In genomic region chr3:101236261-101236660, GRCm38 (mm10) we compare ENCODE assay signal across 12 mouse cellular contexts. TPM values are rescaled to one million over a fixed set of nuclear protein-coding genes. Genes with fewer than 3 reads are reported as not detected.
DNase-seq lines count a peak whose midpoint lies in the region; ATAC-seq and TF ChIP-seq lines count a peak whose summit lies in the region.
"Had no signal": no experiment of that assay in that cellular context is flagged by ENCODE, and none has a peak within 500 bp of the region (broad histone marks: within the 10 kb centered on the region; RNA-seq: fewer than 3 reads in every experiment).

No protein-coding gene starts in this region.

- peak overlapping the region; percentile 35 for H3K4me2 ChIP-seq in intestine, embryonic 15.5 days (replicated peaks)
- no peak overlapping the region for H3K4me2 ChIP-seq in intestine, postnatal 0 days (replicated peaks; ENCODE audit: low read depth)
- H3K4me2 ChIP-seq in stomach, embryonic 15.5 days, result peak overlapping the region; percentile 2; the same call in 1 of the 2 replicates
- H3K4me2 ChIP-seq in stomach, postnatal 0 days (replicated peaks; ENCODE audit: low read depth), result no peak overlapping the region
- H3K4me2 ChIP-seq: limb, embryonic 13.5 days had no signal

- H3K9ac ChIP-seq in intestine, embryonic 15.5 days, result no peak overlapping the region
- no peak overlapping the region for H3K9ac ChIP-seq in intestine, postnatal 0 days (ENCODE audit: low read depth, low read length)
- H3K9ac ChIP-seq in stomach, embryonic 15.5 days, result no peak overlapping the region
- H3K9ac ChIP-seq in stomach, postnatal 0 days (ENCODE audit: low read length), result no peak overlapping the region
- H3K9ac ChIP-seq: limb, embryonic 13.5 days had no signal

- no peak for TF ChIP-seq EP300 in stomach, postnatal 0 days (optimal IDR thresholded peaks at IDR 0.05)

- WGBS in intestine, embryonic 15.5 days, result 23% methylated on average over 15 of the region's 15 CpGs
- WGBS in intestine, postnatal 0 days, result 40% methylated on average over 15 of the region's 15 CpGs
- WGBS in stomach, embryonic 15.5 days, result 28% methylated on average over 15 of the region's 15 CpGs
- 31% methylated on average over 15 of the region's 15 CpGs for WGBS in stomach, postnatal 0 days

- intact Hi-C loops in left cerebral cortex, postnatal 36 days (cut with DNase I), result no loop called here

- peaks cover 6% of the 10 kb centered on the region; the same call in 1 of the 2 replicates for H3K4me1 ChIP-seq in intestine, embryonic 15.5 days (replicated peaks)
- no peaks in the 10 kb centered on the region for H3K4me1 ChIP-seq in intestine, postnatal 0 days (replicated peaks; ENCODE audit: control insufficient read depth, insufficient read depth, low read length)
- no peaks in the 10 kb centered on the region for H3K4me1 ChIP-seq in stomach, embryonic 15.5 days
- H3K4me1 ChIP-seq in stomach, postnatal 0 days (replicated peaks; ENCODE audit: control insufficient read depth, insufficient read depth), result no peaks in the 10 kb centered on the region

- DNase-seq in stomach, postnatal 0 days (ENCODE audit: low spot score), result no peak
- peak; percentile 65 for DNase-seq in naive thymus-derived CD4-positive, alpha-beta T cell, adult 2 months (ENCODE audit: low read depth)
- peak; percentile 5 for DNase-seq in yolk sac, embryonic 10.5 days (ENCODE audit: low spot score)
- DNase-seq in left cerebral cortex, postnatal 36 days (ENCODE audit: low spot score in 2 of 2), result no peak
- DNase-seq in layer of hippocampus, adult 2 months (ENCODE audit: low spot score in 2 of 2), result no peak
- DNase-seq: adrenal gland, postnatal 10 days had no signal

- ATAC-seq in intestine, embryonic 15.5 days, result no peak
- no peak for ATAC-seq in intestine, postnatal 0 days
- no peak for ATAC-seq in stomach, embryonic 15.5 days (ENCODE audit: insufficient read depth, low FRiP score, low read depth)
- ATAC-seq in stomach, postnatal 0 days (ENCODE audit: low FRiP score, low TSS enrichment), result no peak

- no peak for TF ChIP-seq CTCF in intestine, postnatal 0 days (IDR thresholded peaks at IDR 0.05; ENCODE audit: low read depth)
- no peak for TF ChIP-seq CTCF in stomach, postnatal 0 days (IDR thresholded peaks at IDR 0.05; ENCODE audit: low read depth)
- TF ChIP-seq CTCF in layer of hippocampus, adult 2 months (conservative IDR thresholded peaks at IDR 0.05), result no peak

- H3K9me3 ChIP-seq in intestine, embryonic 15.5 days, result no peaks in the 10 kb centered on the region
- H3K9me3 ChIP-seq in intestine, postnatal 0 days (ENCODE audit: control insufficient read depth), result no peaks in the 10 kb centered on the region
- H3K9me3 ChIP-seq in stomach, embryonic 15.5 days, result no peaks in the 10 kb centered on the region
- no peaks in the 10 kb centered on the region for H3K9me3 ChIP-seq in stomach, postnatal 0 days (ENCODE audit: control insufficient read depth, low read length)
- H3K9me3 ChIP-seq: limb, embryonic 13.5 days had no signal

- H3K27me3 ChIP-seq in intestine, embryonic 15.5 days (replicated peaks), result no peaks in the 10 kb centered on the region
- no peaks in the 10 kb centered on the region for H3K27me3 ChIP-seq in intestine, postnatal 0 days (replicated peaks; ENCODE audit: control insufficient read depth, insufficient read depth, low read length)
- no peaks in the 10 kb centered on the region for H3K27me3 ChIP-seq in stomach, embryonic 15.5 days (replicated peaks)
- no peaks in the 10 kb centered on the region for H3K27me3 ChIP-seq in stomach, postnatal 0 days (ENCODE audit: control insufficient read depth, insufficient read depth, low read length)
- H3K27me3 ChIP-seq: CH12.LX; limb, embryonic 13.5 days had no signal

- H3K4me3 ChIP-seq in intestine, embryonic 15.5 days (replicated peaks), result no peak overlapping the region
- H3K4me3 ChIP-seq in intestine, postnatal 0 days (ENCODE audit: low read depth, low read length), result no peak overlapping the region
- H3K4me3 ChIP-seq in stomach, embryonic 15.5 days (replicated peaks), result no peak overlapping the region
- H3K4me3 ChIP-seq in stomach, postnatal 0 days (ENCODE audit: low read depth, low read length), result no peak overlapping the region
- H3K4me3 ChIP-seq in layer of hippocampus, adult 2 months, result no peak overlapping the region
- H3K4me3 ChIP-seq: erythroblast, embryonic 14.5 days; limb, embryonic 13.5 days had no signal

- H3K27ac ChIP-seq in intestine, embryonic 15.5 days, result no peak overlapping the region
- no peak overlapping the region for H3K27ac ChIP-seq in intestine, postnatal 0 days (ENCODE audit: low read depth, low read length)
- no peak overlapping the region for H3K27ac ChIP-seq in stomach, embryonic 15.5 days
- no peak overlapping the region for H3K27ac ChIP-seq in stomach, postnatal 0 days (replicated peaks)
- no peak overlapping the region for H3K27ac ChIP-seq in layer of hippocampus, adult 2 months
- H3K27ac ChIP-seq: limb, embryonic 13.5 days had no signal

- H3K36me3 ChIP-seq in intestine, embryonic 15.5 days, result no peaks in the 10 kb centered on the region
- no peaks in the 10 kb centered on the region for H3K36me3 ChIP-seq in intestine, postnatal 0 days (ENCODE audit: control insufficient read depth, insufficient read depth)
- no peaks in the 10 kb centered on the region for H3K36me3 ChIP-seq in stomach, embryonic 15.5 days
- no peaks in the 10 kb centered on the region for H3K36me3 ChIP-seq in stomach, postnatal 0 days (ENCODE audit: control insufficient read depth, insufficient read depth, low read length)
- H3K36me3 ChIP-seq: limb, embryonic 13.5 days had no signal

RNA-seq across cellular contexts. Expression of gene Cd2, which starts 51.5 kb away (rescaled TPM):
- polyA plus RNA-seq in intestine, embryonic 15.5 days (2015; fragmentation: Nextera tagmentation; extraction: Ambion mirVana), result 0.20 and 0.34 TPM in 2 replicates
- 0.26 TPM in 1 of 2 replicates, not detected in the other for polyA plus RNA-seq in intestine, postnatal 0 days (2015; fragmentation: Nextera tagmentation; extraction: Ambion mirVana)
- 0.14 TPM in 1 of 2 replicates, not detected in the other for polyA plus RNA-seq in stomach, embryonic 15.5 days (2015; fragmentation: Nextera tagmentation; extraction: Ambion mirVana)
- 0.17 TPM in 1 of 2 replicates, not detected in the other for polyA plus RNA-seq in stomach, postnatal 0 days (2015; fragmentation: Nextera tagmentation; extraction: Ambion mirVana)
- total RNA-seq in left cerebral cortex, postnatal 36 days (2021), result not detected
- not detected for total RNA-seq in layer of hippocampus, adult 2 months (2021)
- polyA plus RNA-seq: erythroblast, embryonic 14.5 days; limb, embryonic 13.5 days had no signal

Comparison
In these comparisons a context has a peak if more than half of its experiments do, and no peak if none do; other contexts are left out.
1. H3K4me2 ChIP-seq: peak in intestine, embryonic 15.5 days (single experiment) and stomach, embryonic 15.5 days (single experiment); none in intestine, postnatal 0 days (single experiment) and stomach, postnatal 0 days (single experiment).
2. DNase-seq: peak in naive thymus-derived CD4-positive, alpha-beta T cell, adult 2 months (single experiment) and yolk sac, embryonic 10.5 days (single experiment); none in stomach, postnatal 0 days (single experiment), left cerebral cortex, postnatal 36 days (0 of 2) and layer of hippocampus, adult 2 months (0 of 2).